Mouse (Mus musculus) CD4-positive naive resting alpha-beta T cell, adult 57 days (primary cell): ENCODE results near the gene Fam102a. TPM values are rescaled to one million over a fixed set of nuclear protein-coding genes. Genes with fewer than 3 reads are reported as not detected.

Source experiments
- total RNA-seq: library from RNA; stranded (reverse); gene quantifications from one replicate; pipeline ENCODE4 v1.2.4, GENCODE M21; 2023

The Fam102a gene
- total RNA-seq = 188 TPM

GRCm38 (mm10) chr2:32534733-32535471 lies at the start of gene Fam102a:
TSS of gene Fam102a (plus strand) at chr2:32535332.

DNA sequence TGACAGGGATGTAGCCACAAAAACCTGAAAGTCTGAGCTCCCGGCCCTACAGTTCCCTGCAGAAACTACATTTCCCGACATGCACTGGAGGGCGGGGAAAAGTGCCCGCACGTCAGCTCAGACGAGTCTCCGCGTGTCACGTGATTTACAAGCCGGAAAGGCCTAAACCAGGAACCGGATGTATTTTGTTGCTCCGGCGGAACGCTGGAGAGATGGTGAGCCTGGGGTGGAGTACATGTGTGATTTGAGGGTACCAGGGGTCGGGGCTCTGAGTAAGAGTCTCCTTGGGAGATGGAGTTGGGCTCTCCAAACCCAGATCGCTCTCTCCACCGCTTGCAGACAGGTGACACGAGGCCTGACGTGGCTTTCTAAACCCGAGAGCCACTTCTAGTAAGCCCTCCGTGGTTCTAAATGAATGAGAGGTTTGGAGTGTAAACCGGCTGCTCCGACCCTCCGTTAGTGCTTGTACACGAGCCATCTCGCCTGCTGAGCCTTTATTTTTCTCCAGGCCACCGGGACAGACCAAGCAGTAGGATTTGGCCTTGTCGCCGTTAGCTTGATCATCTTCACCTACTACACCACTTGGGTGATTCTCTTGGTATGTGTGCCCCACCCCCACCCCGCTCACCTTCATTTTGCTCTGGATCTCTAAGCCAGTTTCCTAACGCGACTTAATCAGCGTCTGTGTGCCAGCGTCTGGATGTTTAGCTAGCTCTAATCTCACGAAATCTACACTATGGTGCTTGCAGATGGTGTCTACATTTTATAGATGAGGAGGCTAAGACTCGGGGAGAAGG lies 35.8 kb downstream of the Fam102a start, which contains the start of gene Dpm2:
Gene Dpm2, plus strand, starts transcription at position 161 of the 797 bp plus-strand sequence.

GRCm38 (mm10) chr2:32574497-32574896 lies 39.4 kb downstream of the Fam102a start, which contains the start of gene Pip5kl1:
TSS of gene Pip5kl1 (plus strand) at chr2:32574797.

GRCm38 (mm10) chr2:32575586-32576160 lies 40.5 kb downstream of the Fam102a start, which contains the start of gene 9430097D07Rik:
TSS of gene 9430097D07Rik (minus strand) at chr2:32575684.

GRCm38 (mm10) chr2:32586871-32587351 lies 51.8 kb downstream of the Fam102a start, which contains the start of gene St6galnac4:
TSS of gene St6galnac4 (plus strand) at chr2:32587095.

DNA sequence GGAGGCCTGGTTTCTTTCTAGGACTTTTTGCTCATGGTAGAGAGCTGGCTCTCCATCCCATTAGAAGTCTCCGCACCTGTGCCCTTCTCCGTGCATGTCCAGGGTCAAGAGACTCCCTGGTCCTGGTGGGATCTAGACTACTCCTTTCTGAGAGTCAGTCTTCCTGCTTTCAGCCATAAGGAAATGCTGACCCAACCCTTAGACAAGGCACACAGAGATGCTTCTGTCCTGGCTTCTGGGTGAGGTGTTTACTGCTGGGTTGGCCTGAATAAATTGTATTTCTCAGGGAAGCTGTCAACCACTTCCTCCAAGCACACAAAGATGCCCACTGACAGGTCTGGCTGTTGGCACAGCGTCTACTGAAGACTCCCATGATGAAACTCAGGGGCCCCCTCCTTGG lies 64.3 kb downstream of the Fam102a start, which contains the start of gene St6galnac6:
Gene St6galnac6, plus strand, starts transcription at position 301 of the 400 bp plus-strand sequence.

Other genes starting within 250 kb of the Fam102a start
- gene Golga2, start 247.9 kb upstream of the Fam102a start, total RNA-seq = 47.1 TPM
- gene Swi5, start 247.3 kb upstream of the Fam102a start, total RNA-seq = 70.6 TPM
- gene Ciz1, start 183.0 kb upstream of the Fam102a start, total RNA-seq = 122 TPM
- not detected for gene Dnm1, start 182.0 kb upstream of the Fam102a start, total RNA-seq
- 29.9 TPM for gene 1110008P14Rik, start 153.4 kb upstream of the Fam102a start, total RNA-seq
- gene Lcn2, start 147.1 kb upstream of the Fam102a start, total RNA-seq = 3.1 TPM
- gene Ptges2, start 139.4 kb upstream of the Fam102a start, total RNA-seq = 10.3 TPM
- gene Naif1, start 84.9 kb upstream of the Fam102a start, total RNA-seq = 4.7 TPM
- gene Slc25a25, start 83.9 kb upstream of the Fam102a start, total RNA-seq = 77.5 TPM
- gene Dpm2, start 35.5 kb downstream of the Fam102a start, total RNA-seq = 51.6 TPM
- 2.3 TPM for gene Pip5kl1, start 39.5 kb downstream of the Fam102a start, total RNA-seq
- gene 9430097D07Rik, start 40.4 kb downstream of the Fam102a start, total RNA-seq = not detected
- 15.6 TPM for gene St6galnac4, start 51.8 kb downstream of the Fam102a start, total RNA-seq
- gene St6galnac6, start 64.4 kb downstream of the Fam102a start, total RNA-seq = 2.2 TPM
- 0.77 TPM for gene Ak1, start 86.4 kb downstream of the Fam102a start, total RNA-seq
- gene Eng, start 111.3 kb downstream of the Fam102a start, total RNA-seq = 5.6 TPM
- 42.6 TPM for gene Fpgs, start 168.8 kb downstream of the Fam102a start, total RNA-seq
- gene Cdk9, start 177.7 kb downstream of the Fam102a start, total RNA-seq = 109 TPM
- 104 TPM for gene Sh2d3c, start 185.7 kb downstream of the Fam102a start, total RNA-seq
- gene 6330409D20Rik, start 205.7 kb downstream of the Fam102a start, total RNA-seq = not detected
- 30.4 TPM for gene Tor2a, start 221.9 kb downstream of the Fam102a start, total RNA-seq
- not detected for gene Ttc16, start 240.3 kb downstream of the Fam102a start, total RNA-seq
- 8.0 TPM for gene Ptrh1, start 240.5 kb downstream of the Fam102a start, total RNA-seq
- gene Cfap157, start 249.1 kb downstream of the Fam102a start, total RNA-seq = not detected